Mouse (Mus musculus) forebrain, embryonic 16.5 days (tissue): ENCODE measurements around the gene Dnajb2. TPM values are rescaled to one million over a fixed set of nuclear protein-coding genes. Genes with fewer than 3 reads are reported as not detected.

ENCODE experiments used
- microRNA-seq: library from miRNA; unstranded; fragments of <30 nt; microRNA quantifications from one replicate; pipeline ENCODE4, GENCODE M21; 2017
- polyA plus RNA-seq: library from polyadenylated mRNA; unstranded; fragments of >200 nt; fragmentation: Nextera tagmentation; extraction: Ambion mirVana; gene quantifications from 2 replicates; pipeline ENCODE4 v1.2.1, GENCODE M21; 2015

Gene Dnajb2
- polyA plus RNA-seq, 1 experiment from 2014 or later, result 59.3 TPM

Small RNA genes lying within 50 kb of the gene (microRNA-seq; reads per million reads assigned to microRNA genes)
- gene Gm27943, result not detected

Other genes with a start within 250 kb of the Dnajb2 start
- 6.6 and 8.2 TPM in 2 replicates for gene Nhej1, start 111.2 kb upstream of the Dnajb2 start, polyA plus RNA-seq
- not detected in 2 replicates for gene Slc23a3, start 102.5 kb upstream of the Dnajb2 start, polyA plus RNA-seq
- 57.1 and 58.5 TPM in 2 replicates for gene Cnppd1, start 93.7 kb upstream of the Dnajb2 start, polyA plus RNA-seq
- gene Retreg2, start 93.6 kb upstream of the Dnajb2 start, polyA plus RNA-seq, result 91.9 and 102 TPM in 2 replicates
- gene Zfand2b, start 67.8 kb upstream of the Dnajb2 start, polyA plus RNA-seq, result 41.9 and 47.2 TPM in 2 replicates
- 44.0 and 51.9 TPM in 2 replicates for gene Abcb6, start 56.0 kb upstream of the Dnajb2 start, polyA plus RNA-seq
- 27.2 and 32.7 TPM in 2 replicates for gene Ankzf1, start 44.3 kb upstream of the Dnajb2 start, polyA plus RNA-seq
- 46.4 and 48.8 TPM in 2 replicates for gene Atg9a, start 44.2 kb upstream of the Dnajb2 start, polyA plus RNA-seq
- gene Glb1l, start 25.6 kb upstream of the Dnajb2 start, polyA plus RNA-seq, result 20.7 and 22.0 TPM in 2 replicates
- gene Stk16, start 25.6 kb upstream of the Dnajb2 start, polyA plus RNA-seq, result 130 and 151 TPM in 2 replicates
- 18.6 and 18.7 TPM in 2 replicates for gene Tuba4a, start 16.5 kb upstream of the Dnajb2 start, polyA plus RNA-seq
- not detected in 2 replicates for gene A630095N17Rik, start 4.3 kb upstream of the Dnajb2 start, polyA plus RNA-seq
- 6.1 and 10.7 TPM in 2 replicates for gene Ptprn, start 28.1 kb downstream of the Dnajb2 start, polyA plus RNA-seq
- 29.3 and 76.1 TPM in 2 replicates for gene Resp18, start 42.0 kb downstream of the Dnajb2 start, polyA plus RNA-seq
- gene Dnpep, start 81.6 kb downstream of the Dnajb2 start, polyA plus RNA-seq, result 146 and 150 TPM in 2 replicates
- 1.2 and 1.5 TPM in 2 replicates for gene Des, start 123.9 kb downstream of the Dnajb2 start, polyA plus RNA-seq
- gene Speg, start 138.9 kb downstream of the Dnajb2 start, polyA plus RNA-seq, result 10.7 and 12.9 TPM in 2 replicates
- 86.4 and 93.1 TPM in 2 replicates for gene Gmppa, start 199.5 kb downstream of the Dnajb2 start, polyA plus RNA-seq
- 4.0 and 7.2 TPM in 2 replicates for gene Asic4, start 214.0 kb downstream of the Dnajb2 start, polyA plus RNA-seq
- 28.1 and 29.2 TPM in 2 replicates for gene Chpf, start 242.9 kb downstream of the Dnajb2 start, polyA plus RNA-seq
- 59.8 and 60.5 TPM in 2 replicates for gene Tmem198, start 243.1 kb downstream of the Dnajb2 start, polyA plus RNA-seq